Mouse (Mus musculus) hindbrain, embryonic 12.5 days (tissue): Measurements from ENCODE around the gene Slc4a4. TPM values are rescaled to one million over a fixed set of nuclear protein-coding genes. Genes with fewer than 3 reads are reported as not detected.

Experiments used
- ATAC-seq: fragments of 200-750 bp; cut with Nextera tagmentation; 2 replicates; pipeline ENCODE4 v1.8.0; 2017; ENCODE audit warnings: moderate TSS enrichment; ENCODE audit not compliant: low FRiP score
- H3K27ac ChIP-seq: fragments of 300-500 bp; sonication (generic); 2 replicates; pipeline ENCODE4 v1.5.1; 2016; ENCODE audit warnings: mild to moderate bottlenecking
- H3K27me3 ChIP-seq: fragments of 300-500 bp; sonication (generic); 2 replicates; pipeline ENCODE4 v1.6.1; 2016; ENCODE audit warnings: mild to moderate bottlenecking
- H3K36me3 ChIP-seq: fragments of 300-500 bp; sonication (generic); 2 replicates; pipeline ENCODE4 v1.6.1; 2016; ENCODE audit warnings: mild to moderate bottlenecking
- H3K4me1 ChIP-seq: fragments of 300-500 bp; sonication (generic); 2 replicates; pipeline ENCODE4 v1.6.1; 2016
- H3K4me2 ChIP-seq: fragments of 300-500 bp; sonication (generic); replicated peaks from 2 replicates; pipeline ENCODE4 v1.6.1; 2016; ENCODE audit warnings: mild to moderate bottlenecking
- H3K4me3 ChIP-seq: fragments of 300-500 bp; sonication (generic); 2 replicates; pipeline ENCODE4 v1.5.1; 2016; ENCODE audit warnings: mild to moderate bottlenecking
- H3K9ac ChIP-seq: fragments of 300-500 bp; sonication (generic); 2 replicates; pipeline ENCODE4 v1.6.1; 2016; ENCODE audit warnings: mild to moderate bottlenecking, moderate library complexity
- H3K9me3 ChIP-seq: fragments of 300-500 bp; sonication (generic); replicated peaks from 2 replicates; pipeline ENCODE4 v1.6.1; 2016; ENCODE audit warnings: mild to moderate bottlenecking
- WGBS: fragments of 180-500 bp; shearing (Covaris S2); methylation state at CpG from one replicate; pipeline ENCODE4 v1.1.7; 2016; 5-methylcytosine and 5-hydroxymethylcytosine counted together
- polyA plus RNA-seq: library from polyadenylated mRNA; unstranded; fragments of >200 nt; fragmentation: Nextera tagmentation; extraction: Ambion mirVana; gene quantifications from 2 replicates; pipeline ENCODE4 v1.2.1, GENCODE M21; 2016

Slc4a4 gene
- polyA plus RNA-seq, 1 experiment from 2014 or later, result 3.2 TPM

- Histone ChIP-seq H3K9me3 (no peaks in the 10 kb centered on the region), H3K4me2 (peak overlapping the region; percentile 97), H3K4me3 (peak overlapping the region; percentile 85), H3K9ac (no peak overlapping the region), H3K27me3 (peaks cover 13% of the 10 kb centered on the region), H3K36me3 (no peaks in the 10 kb centered on the region), H3K4me1 (peaks cover 13% of the 10 kb centered on the region), H3K27ac (no peak overlapping the region)
- WGBS, result 48% methylated on average over 8 of the region's 8 CpGs
- ATAC-seq, result no peak
Measured at GRCm38 (mm10) chr5:88888413-88888700, 1.7 kb downstream of the Slc4a4 start.

DNA sequence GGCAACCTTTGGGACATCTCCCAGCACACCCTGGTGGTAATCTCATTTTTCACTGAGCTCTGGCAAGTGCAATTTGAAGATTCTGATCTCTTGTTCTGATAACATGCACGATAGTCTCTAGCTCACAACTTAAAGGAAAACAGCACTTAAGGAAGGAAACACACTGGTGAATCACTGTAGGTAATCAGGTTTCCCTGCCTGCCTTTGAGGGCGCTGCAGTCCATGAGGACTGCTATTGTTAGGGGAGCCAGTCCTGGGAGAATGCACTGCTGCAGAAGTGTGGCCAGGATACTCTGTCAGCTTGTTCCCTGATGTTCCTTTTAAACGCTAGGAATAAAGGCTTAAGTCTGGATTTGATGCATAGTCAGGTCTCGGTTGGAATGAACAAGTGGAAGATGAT, 2.7 kb downstream of the Slc4a4 start:
- WGBS, result 38% methylated on average over 4 of the region's 4 CpGs
- Histone ChIP-seq H3K36me3 (no peaks in the 10 kb centered on the region), H3K9me3 (no peaks in the 10 kb centered on the region), H3K4me2 (no peak overlapping the region), H3K9ac (no peak overlapping the region), H3K27me3 (peaks cover 13% of the 10 kb centered on the region), H3K27ac (no peak overlapping the region), H3K4me3 (no peak overlapping the region), H3K4me1 (peaks cover 13% of the 10 kb centered on the region)
- ATAC-seq, result no peak

GRCm38 (mm10) chr5:88890146-88890545, 3.5 kb downstream of the Slc4a4 start:
- H3K9ac ChIP-seq, result no peak overlapping the region
- no peak for ATAC-seq
- H3K4me2 ChIP-seq, result no peak overlapping the region
- H3K36me3 ChIP-seq, result no peaks in the 10 kb centered on the region
- H3K27ac ChIP-seq, result no peak overlapping the region
- WGBS, result 93% methylated on average over 4 of the region's 4 CpGs
- no peaks in the 10 kb centered on the region for H3K9me3 ChIP-seq
- H3K4me3 ChIP-seq, result no peak overlapping the region
- H3K4me1 ChIP-seq, result peaks cover 13% of the 10 kb centered on the region
- peaks cover 13% of the 10 kb centered on the region for H3K27me3 ChIP-seq

GRCm38 (mm10) chr5:88896574-88896973, 10.0 kb downstream of the Slc4a4 start:
- Histone ChIP-seq H3K9me3 (no peaks in the 10 kb centered on the region; the same call in 1 of the 2 replicates), H3K27me3 (no peaks in the 10 kb centered on the region), H3K4me3 (no peak overlapping the region), H3K9ac (no peak overlapping the region), H3K36me3 (no peaks in the 10 kb centered on the region), H3K27ac (no peak overlapping the region), H3K4me1 (no peaks in the 10 kb centered on the region), H3K4me2 (no peak overlapping the region)
- ATAC-seq, result no peak
- 90% methylated on average over 6 of the region's 6 CpGs for WGBS

- Histone ChIP-seq H3K27ac (no peak overlapping the region), H3K36me3 (no peaks in the 10 kb centered on the region), H3K27me3 (no peaks in the 10 kb centered on the region), H3K4me1 (no peaks in the 10 kb centered on the region), H3K9ac (no peak overlapping the region), H3K9me3 (no peaks in the 10 kb centered on the region), H3K4me3 (no peak overlapping the region), H3K4me2 (no peak overlapping the region)
- peak; percentile 54; the same call in 1 of the 2 replicates for ATAC-seq
- WGBS, result 53% methylated on average over 4 of the region's 4 CpGs
Measured at GRCm38 (mm10) chr5:88903111-88903510, 16.5 kb downstream of the Slc4a4 start.

DNA sequence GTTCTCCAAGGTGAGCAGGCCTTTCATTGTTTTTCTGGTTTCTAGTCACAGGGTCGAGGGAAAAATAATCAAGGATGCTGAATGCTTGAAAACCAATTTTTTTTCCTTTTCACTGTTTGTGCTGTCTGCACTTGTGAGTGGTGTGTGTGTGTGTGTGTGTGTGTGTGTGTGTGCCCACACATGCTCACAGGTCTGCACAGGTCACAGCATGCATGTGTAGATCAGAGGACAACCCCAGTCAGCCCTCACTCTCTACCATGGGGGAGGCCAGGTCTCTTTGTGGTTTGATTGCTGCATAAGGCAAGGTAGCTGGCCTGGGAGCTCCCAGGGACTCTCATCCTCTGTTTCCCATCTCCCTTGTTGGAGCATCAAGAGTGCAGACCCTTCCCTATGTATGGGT, 16.9 kb downstream of the Slc4a4 start:
- WGBS, result 52% methylated on average over 1 of the region's 1 CpGs
- Histone ChIP-seq H3K4me2 (no peak overlapping the region), H3K27ac (0 out of 2 replicates have a peak overlapping the region, but pooled peaks have one; percentile 23), H3K9ac (no peak overlapping the region), H3K27me3 (no peaks in the 10 kb centered on the region), H3K36me3 (no peaks in the 10 kb centered on the region), H3K9me3 (no peaks in the 10 kb centered on the region), H3K4me3 (no peak overlapping the region), H3K4me1 (no peaks in the 10 kb centered on the region)
- ATAC-seq, result peak; percentile 46; the same call in 1 of the 2 replicates

- H3K27me3 ChIP-seq, result no peaks in the 10 kb centered on the region
- WGBS, result 84% methylated on average over 7 of the region's 7 CpGs
- H3K9me3 ChIP-seq, result no peaks in the 10 kb centered on the region
- no peaks in the 10 kb centered on the region for H3K36me3 ChIP-seq
- H3K27ac ChIP-seq, result no peak overlapping the region
- no peak overlapping the region for H3K4me3 ChIP-seq
- H3K4me2 ChIP-seq, result no peak overlapping the region
- no peaks in the 10 kb centered on the region for H3K4me1 ChIP-seq
- no peak for ATAC-seq
- H3K9ac ChIP-seq, result no peak overlapping the region
Measured at GRCm38 (mm10) chr5:88904841-88905240, 18.2 kb downstream of the Slc4a4 start.

- no peak overlapping the region for H3K9ac ChIP-seq
Measured at GRCm38 (mm10) chr5:88907615-88908014, 21.0 kb downstream of the Slc4a4 start.

DNA sequence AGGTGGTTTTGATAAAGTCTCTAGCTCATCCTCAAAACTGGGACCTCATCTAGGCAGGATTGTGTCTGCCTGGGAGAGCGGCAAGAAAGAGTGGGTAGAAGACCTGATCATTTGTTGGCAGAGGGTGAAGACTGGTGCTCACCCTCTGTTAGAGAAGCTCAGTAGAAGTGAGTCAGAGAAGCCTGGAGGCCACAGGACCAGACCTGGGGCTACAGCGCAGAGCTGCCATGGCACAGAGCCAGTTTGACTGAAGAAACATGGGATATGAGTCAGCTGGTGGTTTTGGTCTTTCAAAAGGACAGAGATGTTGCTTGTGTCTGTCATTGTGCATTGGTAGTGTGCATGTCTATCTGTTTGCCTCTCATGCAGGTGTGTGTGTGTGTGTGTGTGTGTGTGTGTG, 26.0 kb downstream of the Slc4a4 start:
- no peaks in the 10 kb centered on the region for H3K9me3 ChIP-seq
- ATAC-seq, result no peak
- no peaks in the 10 kb centered on the region for H3K4me1 ChIP-seq
- no peak overlapping the region for H3K9ac ChIP-seq
- H3K36me3 ChIP-seq, result no peaks in the 10 kb centered on the region
- 92% methylated on average over 2 of the region's 2 CpGs for WGBS
- no peak overlapping the region for H3K27ac ChIP-seq
- H3K4me2 ChIP-seq, result no peak overlapping the region
- no peaks in the 10 kb centered on the region for H3K27me3 ChIP-seq
- no peak overlapping the region for H3K4me3 ChIP-seq

More at GRCm38 (mm10) chr5:88907615-88908014, 21.0 kb downstream of the Slc4a4 start:
- Histone ChIP-seq H3K4me2 (no peak overlapping the region), H3K4me3 (no peak overlapping the region), H3K9me3 (no peaks in the 10 kb centered on the region), H3K27me3 (no peaks in the 10 kb centered on the region), H3K27ac (no peak overlapping the region), H3K36me3 (no peaks in the 10 kb centered on the region), H3K4me1 (no peaks in the 10 kb centered on the region)
- ATAC-seq, result no peak
- 94% methylated on average over 3 of the region's 3 CpGs for WGBS

GRCm38 (mm10) chr5:88915082-88915481, 28.5 kb downstream of the Slc4a4 start:
- WGBS, result 90% methylated on average over 5 of the region's 5 CpGs

DNA sequence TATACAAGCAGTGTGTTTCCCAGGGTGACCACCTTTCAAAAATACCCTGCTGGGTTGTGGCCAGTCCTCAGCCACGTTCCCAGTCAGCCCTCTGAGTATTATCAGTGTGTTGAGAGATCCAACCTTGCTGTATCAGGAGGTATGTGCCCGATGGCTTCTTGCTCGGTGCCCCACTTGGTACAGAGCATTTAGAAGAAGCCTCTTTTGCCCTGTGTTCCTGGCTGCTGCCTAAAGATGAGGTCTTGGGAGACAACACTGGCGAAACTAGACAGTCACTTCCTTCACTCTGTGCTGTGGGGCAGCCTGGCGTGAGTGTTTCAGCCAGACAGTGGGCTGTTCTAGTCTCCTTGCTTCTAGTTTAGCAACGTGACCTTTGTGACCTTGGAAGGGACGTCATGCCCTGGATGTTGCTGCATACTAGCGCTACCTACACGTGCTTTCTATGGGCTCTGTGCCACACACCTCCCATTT, 29.9 kb downstream of the Slc4a4 start:
- Histone ChIP-seq H3K4me1 (no peaks in the 10 kb centered on the region), H3K4me2 (no peak overlapping the region), H3K9me3 (no peaks in the 10 kb centered on the region), H3K27ac (no peak overlapping the region), H3K27me3 (no peaks in the 10 kb centered on the region), H3K36me3 (no peaks in the 10 kb centered on the region), H3K4me3 (no peak overlapping the region), H3K9ac (no peak overlapping the region)
- 73% methylated on average over 9 of the region's 9 CpGs for WGBS
- no peak for ATAC-seq

More at GRCm38 (mm10) chr5:88915082-88915481, 28.5 kb downstream of the Slc4a4 start:
- no peak overlapping the region for H3K9ac ChIP-seq
- no peak overlapping the region for H3K4me2 ChIP-seq
- no peaks in the 10 kb centered on the region for H3K4me1 ChIP-seq
- no peak overlapping the region for H3K4me3 ChIP-seq
- ATAC-seq, result no peak
- no peaks in the 10 kb centered on the region for H3K9me3 ChIP-seq
- no peaks in the 10 kb centered on the region for H3K36me3 ChIP-seq
- H3K27me3 ChIP-seq, result no peaks in the 10 kb centered on the region
- H3K27ac ChIP-seq, result no peak overlapping the region

DNA sequence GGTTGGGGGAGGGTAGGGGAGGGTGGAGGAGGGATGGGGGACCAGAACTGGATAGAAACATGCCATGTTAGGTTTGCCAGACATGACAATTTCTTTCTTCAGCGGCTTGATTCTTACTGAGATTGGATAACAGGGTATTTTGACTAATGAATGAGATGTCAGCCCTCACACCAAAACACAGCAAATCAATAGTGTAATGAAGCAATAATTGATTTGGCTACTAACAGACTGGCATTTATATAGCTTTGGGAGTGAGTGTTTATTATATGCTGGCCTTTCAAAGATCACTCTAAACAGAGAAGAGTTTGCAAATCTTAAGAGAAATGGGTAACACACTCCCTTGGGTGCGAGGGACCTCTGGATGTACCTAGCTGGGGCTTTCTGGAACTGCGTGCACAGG, 30.6 kb downstream of the Slc4a4 start:
- WGBS, result 86% methylated on average over 3 of the region's 3 CpGs
- Histone ChIP-seq H3K27ac (no peak overlapping the region), H3K27me3 (no peaks in the 10 kb centered on the region), H3K4me2 (no peak overlapping the region), H3K36me3 (no peaks in the 10 kb centered on the region), H3K9me3 (no peaks in the 10 kb centered on the region), H3K4me3 (no peak overlapping the region), H3K4me1 (no peaks in the 10 kb centered on the region), H3K9ac (no peak overlapping the region)
- ATAC-seq, result no peak

- ATAC-seq, result no peak
- WGBS, result 88% methylated on average over 10 of the region's 10 CpGs
- H3K4me3 ChIP-seq, result no peak overlapping the region
- no peaks in the 10 kb centered on the region for H3K9me3 ChIP-seq
- no peak overlapping the region for H3K9ac ChIP-seq
- H3K27ac ChIP-seq, result no peak overlapping the region
- H3K4me2 ChIP-seq, result no peak overlapping the region
- H3K4me1 ChIP-seq, result no peaks in the 10 kb centered on the region
- no peaks in the 10 kb centered on the region for H3K27me3 ChIP-seq
- no peaks in the 10 kb centered on the region for H3K36me3 ChIP-seq
Measured at GRCm38 (mm10) chr5:88917630-88918029, 31.0 kb downstream of the Slc4a4 start.
